Mouse (Mus musculus) liver, embryonic 13.5 days (tissue): ENCODE measurements around the gene Arpc2. TPM values are rescaled to one million over a fixed set of nuclear protein-coding genes. Genes with fewer than 3 reads are reported as not detected.

Source experiments
- ATAC-seq: fragments of 200-750 bp; cut with Nextera tagmentation; 2 replicates; pipeline ENCODE4 v1.8.0; 2017; ENCODE audit warnings: low read depth, mild to moderate bottlenecking, moderate number of reproducible peaks, moderate library complexity
- DNase-seq: peaks from one replicate; pipeline ENCODE4 v3.0.0; 2022
- H3K27ac ChIP-seq: fragments of 300-500 bp; sonication (generic); 2 replicates; pipeline ENCODE4 v1.5.1; 2015; ENCODE audit warnings: moderate library complexity, mild to moderate bottlenecking, inconsistent platforms
- H3K27me3 ChIP-seq: fragments of 300-500 bp; sonication (generic); 2 replicates; pipeline ENCODE4 v1.6.1; 2015; ENCODE audit warnings: mild to moderate bottlenecking, inconsistent platforms
- H3K36me3 ChIP-seq: fragments of 300-500 bp; sonication (generic); 2 replicates; pipeline ENCODE4 v1.6.1; 2015; ENCODE audit warnings: mild to moderate bottlenecking, inconsistent platforms
- H3K4me1 ChIP-seq: fragments of 300-500 bp; sonication (generic); replicated peaks from 2 replicates; pipeline ENCODE4 v1.6.1; 2015; ENCODE audit warnings: inconsistent platforms
- H3K4me2 ChIP-seq: fragments of 300-500 bp; sonication (generic); 2 replicates; pipeline ENCODE4 v1.6.1; 2015; ENCODE audit warnings: inconsistent platforms, mild to moderate bottlenecking, moderate library complexity
- H3K4me3 ChIP-seq: fragments of 300-500 bp; sonication (generic); replicated peaks from 2 replicates; pipeline ENCODE4 v1.5.1; 2015; ENCODE audit warnings: mild to moderate bottlenecking, inconsistent platforms
- H3K9ac ChIP-seq: fragments of 300-500 bp; sonication (generic); 2 replicates; pipeline ENCODE4 v1.6.1; 2015; ENCODE audit warnings: mild to moderate bottlenecking, inconsistent platforms
- H3K9me3 ChIP-seq: fragments of 300-500 bp; sonication (generic); replicated peaks from 2 replicates; pipeline ENCODE4 v1.6.1; 2016; ENCODE audit warnings: inconsistent platforms
- WGBS: fragments of 180-500 bp; shearing (Covaris S2); methylation state at CpG from one replicate; pipeline ENCODE4 v1.1.7; 2015; ENCODE audit not compliant: insufficient replicate concordance; 5-methylcytosine and 5-hydroxymethylcytosine counted together
- polyA plus RNA-seq: library from polyadenylated mRNA; unstranded; fragments of >200 nt; fragmentation: Nextera tagmentation; extraction: Ambion mirVana; gene quantifications from 2 replicates; pipeline ENCODE4 v1.2.1, GENCODE M21; 2015

The Arpc2 gene
- polyA plus RNA-seq, 1 experiment from 2014 or later = 226 TPM

DNA sequence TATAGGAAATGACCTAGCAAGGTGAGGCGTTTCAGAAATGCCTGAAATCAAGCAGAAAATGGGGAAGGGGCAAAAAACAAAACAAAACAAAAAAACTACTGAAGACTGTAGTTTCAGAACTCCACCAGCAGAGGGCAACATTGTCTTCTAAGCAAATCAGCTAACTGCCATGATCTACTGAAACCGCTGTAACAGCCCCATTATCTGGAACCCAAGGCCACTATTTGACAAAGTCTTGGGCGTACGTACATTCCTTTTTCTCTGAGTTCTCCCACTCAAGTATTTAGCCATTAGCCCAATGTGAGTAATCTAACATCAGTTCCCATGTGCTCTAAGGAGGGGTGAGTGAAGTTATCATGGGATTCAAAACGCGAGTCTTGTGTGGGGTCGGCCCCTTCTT is 30.0 kb upstream of the Arpc2 start:
- peaks cover 10% of the 10 kb centered on the region for H3K4me1 ChIP-seq
- H3K4me2 ChIP-seq = no peak overlapping the region
- WGBS = 39% methylated on average over 7 of the region's 7 CpGs
- H3K27me3 ChIP-seq = no peaks in the 10 kb centered on the region
- DNase-seq = no peak
- H3K36me3 ChIP-seq = no peaks in the 10 kb centered on the region
- no peak overlapping the region for H3K9ac ChIP-seq
- no peaks in the 10 kb centered on the region for H3K9me3 ChIP-seq
- no peak overlapping the region for H3K27ac ChIP-seq
- no peak overlapping the region for H3K4me3 ChIP-seq
- ATAC-seq = no peak

DNA sequence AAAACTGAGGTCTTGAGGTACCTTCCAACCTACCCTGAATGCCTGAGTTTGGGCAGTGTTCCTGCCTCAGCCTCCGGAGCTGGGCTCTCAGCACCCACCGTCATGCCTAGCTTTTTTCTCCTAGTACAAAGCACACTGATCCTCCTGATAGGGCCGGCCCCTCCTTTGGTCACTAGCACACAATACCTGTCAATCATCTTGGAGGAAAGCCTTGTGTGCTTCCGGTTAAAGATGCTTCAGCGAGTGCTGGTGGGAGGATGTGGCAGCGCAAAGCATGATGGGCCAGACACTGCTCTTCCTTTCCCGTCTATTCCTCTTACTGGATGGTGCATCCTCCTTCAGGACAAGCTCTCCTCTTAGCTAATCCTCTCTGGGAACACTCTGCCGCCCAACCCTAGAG is 29.2 kb upstream of the Arpc2 start:
- Histone ChIP-seq H3K27ac (no peak overlapping the region), H3K9me3 (no peaks in the 10 kb centered on the region), H3K27me3 (no peaks in the 10 kb centered on the region), H3K4me3 (no peak overlapping the region), H3K4me2 (no peak overlapping the region), H3K4me1 (peaks cover 7% of the 10 kb centered on the region; the same call in 1 of the 2 replicates), H3K36me3 (no peaks in the 10 kb centered on the region), H3K9ac (no peak overlapping the region)
- ATAC-seq = no peak
- 44% methylated on average over 8 of the region's 8 CpGs for WGBS
- no peak for DNase-seq

DNA sequence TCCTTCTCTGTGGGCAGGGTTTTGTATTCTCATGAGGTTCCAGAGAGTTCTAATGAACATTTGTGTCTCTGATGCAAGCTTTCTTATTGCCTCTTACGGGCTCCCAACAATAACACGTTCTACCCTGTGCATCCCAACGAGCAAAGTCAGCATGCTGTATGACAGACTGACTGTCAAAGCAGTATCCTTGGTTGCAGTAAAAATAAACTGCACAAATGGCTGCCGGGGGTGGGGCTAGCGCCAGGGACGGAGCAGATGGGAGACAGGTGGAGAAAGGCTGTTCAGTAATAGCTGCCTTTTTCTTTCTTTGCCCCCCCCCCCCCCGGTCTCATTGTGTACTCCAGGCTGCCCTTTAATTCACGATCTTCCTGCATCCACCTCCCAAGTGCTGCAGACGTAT is 28.0 kb upstream of the Arpc2 start:
- Histone ChIP-seq H3K27ac (no peak overlapping the region), H3K4me1 (peaks cover 7% of the 10 kb centered on the region; the same call in 1 of the 2 replicates), H3K9ac (no peak overlapping the region), H3K4me2 (no peak overlapping the region), H3K27me3 (no peaks in the 10 kb centered on the region), H3K9me3 (no peaks in the 10 kb centered on the region), H3K36me3 (no peaks in the 10 kb centered on the region), H3K4me3 (no peak overlapping the region)
- no peak for DNase-seq
- ATAC-seq = no peak
- 66% methylated on average over 9 of the region's 9 CpGs for WGBS

DNA sequence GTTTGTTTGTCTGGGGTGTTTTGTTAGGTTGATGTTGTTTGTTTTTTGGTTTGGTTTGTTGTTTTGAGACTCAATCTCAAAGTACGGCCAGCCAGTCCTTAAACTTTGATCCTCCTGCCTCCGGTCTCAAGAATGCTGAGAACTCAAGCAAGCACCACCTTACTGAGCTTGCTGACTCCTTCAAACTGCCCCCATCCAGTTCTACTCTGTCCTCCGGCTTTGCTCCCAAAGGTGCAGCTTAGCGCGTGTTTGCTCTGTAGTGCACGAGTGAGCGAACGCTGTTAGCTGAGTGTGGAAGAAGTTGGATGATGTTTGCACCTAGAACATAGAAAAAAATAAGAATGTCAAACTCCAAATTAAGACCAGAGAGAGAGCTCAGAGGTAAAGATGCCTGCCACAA is 26.9 kb upstream of the Arpc2 start:
- WGBS = 82% methylated on average over 8 of the region's 8 CpGs
- ATAC-seq = no peak

DNA sequence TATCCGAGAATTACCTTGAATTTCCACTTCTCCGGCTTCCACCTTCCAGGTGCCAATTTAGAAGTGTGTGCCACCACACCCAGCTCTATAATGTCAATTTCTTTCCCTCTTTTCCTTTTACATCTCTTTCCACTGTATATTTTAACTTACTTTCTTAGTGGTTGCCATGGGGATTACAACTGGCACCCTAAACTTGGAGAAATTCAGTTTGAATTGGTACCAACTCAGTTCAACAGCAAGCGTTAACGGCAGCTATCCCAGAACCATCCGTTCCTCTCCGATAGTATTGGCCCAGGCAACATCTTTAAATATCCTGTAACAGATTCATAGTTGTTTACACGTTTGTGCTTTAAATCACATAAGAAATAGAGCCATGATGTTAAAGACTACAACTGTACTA is 16.0 kb upstream of the Arpc2 start:
- H3K4me3 ChIP-seq = no peak overlapping the region
- H3K27me3 ChIP-seq = no peaks in the 10 kb centered on the region
- no peak for ATAC-seq

More for the DNA sequence above, 26.9 kb upstream of the Arpc2 start:
- Histone ChIP-seq H3K9ac (no peak overlapping the region), H3K9me3 (no peaks in the 10 kb centered on the region), H3K36me3 (no peaks in the 10 kb centered on the region), H3K27ac (no peak overlapping the region), H3K4me1 (peaks cover 7% of the 10 kb centered on the region; the same call in 1 of the 2 replicates), H3K4me2 (no peak overlapping the region), H3K27me3 (no peaks in the 10 kb centered on the region), H3K4me3 (no peak overlapping the region)
- no peak for DNase-seq

DNA sequence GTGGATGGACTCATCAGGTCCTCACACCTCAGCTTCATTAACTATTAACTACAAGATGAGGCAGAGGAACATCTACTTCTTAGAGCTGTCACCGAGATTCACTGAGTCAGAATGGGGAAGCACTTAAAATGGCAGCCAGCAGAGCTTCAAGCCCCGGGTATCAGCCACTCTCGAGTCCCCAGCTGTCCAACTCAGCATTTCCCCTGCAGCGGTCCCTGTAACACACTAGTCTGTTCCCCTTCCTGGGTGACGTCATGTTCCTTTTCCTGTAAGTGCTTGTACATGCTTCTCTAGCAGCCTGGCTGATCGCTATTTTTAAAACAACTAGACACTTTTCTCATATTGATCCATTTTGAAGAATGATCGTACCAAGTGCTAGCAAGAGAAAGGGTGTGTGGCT is 8.6 kb upstream of the Arpc2 start:
- H3K27ac ChIP-seq = no peak overlapping the region
- no peaks in the 10 kb centered on the region for H3K9me3 ChIP-seq
- no peak overlapping the region for H3K4me2 ChIP-seq
- 23% methylated on average over 7 of the region's 7 CpGs for WGBS
- H3K4me3 ChIP-seq = no peak overlapping the region
- no peaks in the 10 kb centered on the region for H3K27me3 ChIP-seq
- no peak for DNase-seq
- no peaks in the 10 kb centered on the region for H3K36me3 ChIP-seq
- ATAC-seq = peak; percentile 39
- peaks cover 18% of the 10 kb centered on the region for H3K4me1 ChIP-seq
- H3K9ac ChIP-seq = 0 out of 2 replicates have a peak overlapping the region, but pooled peaks have one; percentile 13

More for the DNA sequence above, 16.0 kb upstream of the Arpc2 start:
- no peaks in the 10 kb centered on the region for H3K36me3 ChIP-seq
- no peaks in the 10 kb centered on the region for H3K4me1 ChIP-seq
- no peaks in the 10 kb centered on the region for H3K9me3 ChIP-seq
- no peak for DNase-seq
- no peak overlapping the region for H3K9ac ChIP-seq
- H3K27ac ChIP-seq = no peak overlapping the region
- H3K4me2 ChIP-seq = no peak overlapping the region
- WGBS = 82% methylated on average over 7 of the region's 7 CpGs

DNA sequence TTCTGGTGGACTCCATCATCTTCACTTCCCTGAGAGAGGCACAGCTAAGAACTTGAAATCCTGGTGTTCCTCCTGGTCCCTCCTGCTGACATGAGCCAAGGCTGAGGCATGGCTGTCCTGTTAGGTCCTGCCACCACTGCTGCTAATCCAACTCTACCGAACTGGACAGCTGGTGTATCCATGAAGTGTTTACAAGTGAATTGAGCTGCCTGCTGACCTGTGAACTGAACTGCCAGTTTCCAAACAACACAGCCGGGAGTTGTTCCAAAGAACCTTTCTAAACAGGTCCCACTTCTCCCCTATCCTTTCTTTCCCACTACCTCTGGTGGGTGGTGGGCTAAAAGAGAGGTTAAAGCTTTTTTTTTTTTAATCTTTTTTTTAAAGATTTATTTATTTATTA is 5.9 kb upstream of the Arpc2 start:
- Histone ChIP-seq H3K4me1 (peaks cover 18% of the 10 kb centered on the region), H3K4me2 (no peak overlapping the region), H3K4me3 (no peak overlapping the region), H3K9me3 (no peaks in the 10 kb centered on the region), H3K27me3 (no peaks in the 10 kb centered on the region), H3K27ac (0 out of 2 replicates have a peak overlapping the region, but pooled peaks have one; percentile 34), H3K36me3 (no peaks in the 10 kb centered on the region), H3K9ac (no peak overlapping the region)
- DNase-seq (no peak), ATAC-seq (no peak; the same call in 1 of the 2 replicates)
- 49% methylated on average over 2 of the region's 2 CpGs for whole genome bisulfite sequencing

DNA sequence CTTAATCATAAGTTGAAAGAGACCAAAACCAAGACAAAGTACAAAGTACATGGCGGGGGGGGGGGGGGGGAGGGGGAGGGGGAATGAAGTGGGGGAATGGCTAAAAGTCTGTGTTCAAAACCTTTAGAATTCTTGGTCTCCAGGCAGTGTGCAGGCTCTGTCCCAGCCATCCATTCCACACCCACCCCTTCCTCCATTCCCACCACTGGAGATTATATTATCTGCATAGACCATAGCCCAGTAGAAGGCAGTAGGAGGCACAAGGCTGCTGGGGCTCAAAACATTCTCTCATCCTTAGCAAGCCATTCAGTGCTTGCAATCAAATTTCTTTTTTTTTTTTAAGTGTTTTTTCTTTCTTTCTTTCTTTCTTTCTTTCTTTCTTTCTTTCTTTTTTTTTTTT is 4.9 kb upstream of the Arpc2 start:
- no peaks in the 10 kb centered on the region for H3K36me3 ChIP-seq
- H3K4me2 ChIP-seq = no peak overlapping the region
- peaks cover 25% of the 10 kb centered on the region for H3K4me1 ChIP-seq
- H3K27ac ChIP-seq = no peak overlapping the region
- no peaks in the 10 kb centered on the region for H3K27me3 ChIP-seq
- no peak for DNase-seq
- no CpG with 5 or more reads among the region's 1 CpGs for WGBS
- no peak overlapping the region for H3K9ac ChIP-seq
- no peaks in the 10 kb centered on the region for H3K9me3 ChIP-seq
- no peak overlapping the region for H3K4me3 ChIP-seq
- peak; percentile 70 for ATAC-seq

DNA sequence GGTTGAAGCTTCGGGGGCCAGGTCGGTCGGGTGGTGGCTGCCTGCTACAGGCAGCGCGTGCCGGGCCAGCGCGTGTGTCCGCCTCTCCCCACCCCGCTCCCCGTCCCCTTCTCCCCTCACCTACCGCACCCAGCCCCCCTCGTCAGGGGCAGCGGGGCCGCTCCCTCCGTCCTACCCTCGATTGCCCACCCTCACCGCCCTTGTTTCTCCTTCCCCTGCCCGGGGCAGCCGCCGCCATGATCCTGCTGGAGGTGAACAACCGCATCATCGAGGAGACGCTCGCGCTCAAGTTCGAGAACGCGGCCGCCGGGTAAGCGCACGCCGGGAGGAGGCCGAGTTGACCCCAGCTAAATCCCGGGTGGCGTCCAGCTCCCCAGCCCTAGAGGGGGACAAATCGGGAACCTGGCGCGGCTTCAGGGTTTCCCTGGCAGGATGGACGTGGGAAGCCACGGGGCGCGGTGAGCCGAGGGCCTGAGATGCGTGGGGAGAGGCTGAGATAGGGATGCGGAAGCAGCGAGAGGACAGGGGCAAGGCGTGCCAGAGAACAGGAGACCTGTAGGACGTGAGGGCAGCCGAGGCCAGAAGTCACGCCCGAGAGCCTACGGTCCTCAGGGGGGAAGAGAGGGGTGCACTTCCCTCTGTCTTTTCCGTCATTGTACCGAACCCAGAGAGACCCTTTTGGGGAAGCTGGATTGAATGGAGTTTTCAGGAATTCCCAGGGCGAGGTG is 870 bp downstream of the Arpc2 start:
- ATAC-seq = peak; percentile 61
- Histone ChIP-seq H3K9me3 (no peaks in the 10 kb centered on the region), H3K9ac (peak overlapping the region; percentile 99), H3K4me3 (peak overlapping the region; percentile 99), H3K36me3 (peaks cover 3% of the 10 kb centered on the region; the same call in 1 of the 2 replicates), H3K27ac (peak overlapping the region; percentile 96), H3K4me2 (peak overlapping the region; percentile 90), H3K27me3 (no peaks in the 10 kb centered on the region), H3K4me1 (peaks cover 55% of the 10 kb centered on the region)
- WGBS = under 1% methylated on average over 53 of the region's 57 CpGs
- peak; percentile 62 for DNase-seq

DNA sequence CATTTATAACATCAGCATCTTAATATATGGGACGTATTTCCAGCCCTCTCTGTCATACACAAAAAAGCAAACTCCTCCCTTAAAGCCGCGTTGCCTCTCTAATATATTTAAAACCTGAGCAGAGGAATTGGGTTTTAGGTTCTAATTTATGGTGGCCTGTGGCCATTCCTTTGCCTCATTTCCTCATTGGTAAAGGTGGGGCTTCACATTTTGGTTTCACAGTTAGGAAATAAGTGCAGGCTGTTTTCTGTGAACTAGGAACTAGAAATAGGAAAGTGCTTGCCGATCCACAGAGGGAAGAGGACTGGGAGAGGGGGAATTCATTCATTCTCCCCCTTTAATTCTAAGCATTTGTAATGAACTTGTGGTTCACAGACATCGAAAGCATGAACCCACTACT is 1.8 kb downstream of the Arpc2 start:
- peaks cover 61% of the 10 kb centered on the region for H3K4me1 ChIP-seq
- no peaks in the 10 kb centered on the region for H3K9me3 ChIP-seq
- 9% methylated on average over 5 of the region's 5 CpGs for WGBS

DNA sequence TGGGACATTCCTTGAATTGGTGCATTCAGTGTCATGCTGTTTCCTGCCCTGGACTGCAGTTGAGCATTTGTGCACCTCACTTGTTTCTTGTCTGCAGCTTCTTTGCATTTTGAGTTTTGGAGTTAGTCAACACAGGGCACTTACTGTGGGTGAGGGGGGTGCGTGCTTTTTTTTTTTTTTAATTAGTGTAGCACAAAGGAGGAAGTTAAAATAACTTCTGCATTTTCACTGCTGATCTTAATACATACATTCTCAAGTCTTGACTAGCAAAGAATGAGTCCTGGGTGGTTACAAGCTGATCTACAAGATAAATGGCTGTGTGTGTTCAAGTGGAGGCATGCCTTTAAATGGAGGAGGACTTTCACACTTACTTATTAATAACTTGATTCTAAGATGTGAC is 2.3 kb downstream of the Arpc2 start:
- Histone ChIP-seq H3K4me3 (peak overlapping the region; percentile 99), H3K27ac (peak overlapping the region; percentile 96), H3K27me3 (no peaks in the 10 kb centered on the region), H3K4me2 (peak overlapping the region; percentile 90), H3K9me3 (no peaks in the 10 kb centered on the region), H3K9ac (peak overlapping the region; percentile 99), H3K4me1 (peaks cover 66% of the 10 kb centered on the region), H3K36me3 (peaks cover 6% of the 10 kb centered on the region; the same call in 1 of the 2 replicates)
- DNase-seq (no peak), ATAC-seq (no peak)
- WGBS = 0% methylated on average over 1 of the region's 1 CpGs

More for the DNA sequence above, 1.8 kb downstream of the Arpc2 start:
- Histone ChIP-seq H3K27me3 (no peaks in the 10 kb centered on the region), H3K36me3 (peaks cover 3% of the 10 kb centered on the region; the same call in 1 of the 2 replicates), H3K4me2 (peak overlapping the region; percentile 90), H3K27ac (peak overlapping the region; percentile 96), H3K4me3 (peak overlapping the region; percentile 99), H3K9ac (peak overlapping the region; percentile 99)
- no peak for DNase-seq
- ATAC-seq = no peak

DNA sequence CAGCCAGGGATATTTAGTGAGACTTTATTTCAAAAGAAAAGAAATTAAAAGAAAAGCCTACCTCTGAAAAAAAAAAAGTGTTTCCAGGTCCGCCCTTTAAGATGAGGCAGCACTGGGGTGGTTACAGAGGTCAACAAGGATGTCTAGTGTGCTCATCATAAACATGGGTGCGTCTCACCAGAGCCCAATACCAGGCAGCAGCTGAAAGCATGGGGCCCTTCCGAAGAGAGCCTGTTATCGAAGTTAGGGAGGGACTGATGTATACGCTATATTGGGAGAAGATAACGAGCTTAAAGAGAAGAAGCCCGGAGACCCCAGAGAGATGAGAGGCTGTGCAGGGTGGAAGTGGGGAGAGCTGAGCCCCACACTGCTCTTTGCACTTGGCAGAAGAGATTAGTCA is 3.3 kb downstream of the Arpc2 start:
- Histone ChIP-seq H3K9ac (peak overlapping the region; percentile 99), H3K36me3 (peaks cover 7% of the 10 kb centered on the region; the same call in 1 of the 2 replicates), H3K4me2 (peak overlapping the region; percentile 90), H3K27ac (peak overlapping the region; percentile 96), H3K27me3 (no peaks in the 10 kb centered on the region), H3K9me3 (no peaks in the 10 kb centered on the region), H3K4me1 (peaks cover 76% of the 10 kb centered on the region), H3K4me3 (peak overlapping the region; percentile 99)
- peak; percentile 49 for DNase-seq
- ATAC-seq = peak; percentile 72
- 3% methylated on average over 7 of the region's 7 CpGs for WGBS
